Mouse (Mus musculus) CH12.LX (cell line): ENCODE measurements around the gene Cwf19l1. TPM values are rescaled to one million over a fixed set of nuclear protein-coding genes. Genes with fewer than 3 reads are reported as not detected.

Experiments
- DNase-seq: peaks from one replicate; pipeline ENCODE4 v3.0.0-alpha.2; 2013; ENCODE audit errors: extremely low read depth
- H3K27ac ChIP-seq: 2 replicates; pipeline ENCODE4 v1.5.1; 2012; ENCODE audit warnings: low read depth, mild to moderate bottlenecking, control low read depth, moderate library complexity; ENCODE audit not compliant: insufficient read depth
- H3K27me3 ChIP-seq: replicated peaks from 2 replicates; pipeline ENCODE3; 2012; ENCODE audit warnings: inconsistent platforms
- H3K36me3 ChIP-seq, 2 experiments: replicated peaks in 1 of 2; 2 replicates each; pipeline versions ENCODE3 to v1.6.1; 2012; ENCODE audit warnings: inconsistent platforms in 1 of 2, low read length in 1 of 2, mild to moderate bottlenecking in 1 of 2, mixed read lengths in 1 of 2, moderate library complexity in 1 of 2; ENCODE audit not compliant: control insufficient read depth in 1 of 2, insufficient read depth in 1 of 2
- H3K4me1 ChIP-seq, 2 experiments: 2 replicates each; pipeline ENCODE4 v1.6.1; 2012; ENCODE audit warnings: inconsistent platforms in 1 of 2, moderate library complexity in 1 of 2; ENCODE audit not compliant: insufficient read depth in 2 of 2, control insufficient read depth in 1 of 2
- H3K4me2 ChIP-seq: 2 replicates; pipeline ENCODE4 v1.6.1; 2012; ENCODE audit warnings: low read depth, mild to moderate bottlenecking, control low read depth; ENCODE audit not compliant: poor library complexity, insufficient read depth, severe bottlenecking
- H3K4me3 ChIP-seq, 3 experiments: fragments of 150-350 bp in 1 of 3; sonication (generic) in 1 of 3; replicated peaks in 1 of 3; 2 replicates each; pipeline versions ENCODE3 to v1.5.1; 2011 to 2012; ENCODE audit warnings: low read depth in 2 of 3, low read length in 2 of 3, mild to moderate bottlenecking in 2 of 3, moderate library complexity in 2 of 3, control low read depth in 1 of 3, improper control_type of control experiment in 1 of 3, inconsistent platforms in 1 of 3, mixed read lengths in 1 of 3; ENCODE audit not compliant: poor library complexity in 1 of 3
- H3K79me2 ChIP-seq: replicated peaks from 2 replicates; pipeline ENCODE4 v1.6.1; 2012; ENCODE audit warnings: mild to moderate bottlenecking, moderate library complexity; ENCODE audit not compliant: control insufficient read depth, poor library complexity, insufficient read depth, severe bottlenecking; ENCODE audit errors: extremely low read depth
- H3K9ac ChIP-seq: 2 replicates; pipeline ENCODE4 v1.6.1; 2012; ENCODE audit warnings: low read depth, mild to moderate bottlenecking, control low read depth, moderate library complexity; ENCODE audit not compliant: insufficient read depth
- H3K9me3 ChIP-seq: replicated peaks from 2 replicates; pipeline ENCODE3; 2012; ENCODE audit warnings: low read length, inconsistent platforms, mixed read lengths
- ETS1 ChIP-seq: conservative IDR thresholded peaks from 2 replicates; pipeline ENCODE4 v1.6.1; 2012; ENCODE audit warnings: low read depth, mild to moderate bottlenecking, inconsistent platforms, low read length, improper control_type of control experiment, moderate library complexity
- HCFC1 ChIP-seq: IDR thresholded peaks from 2 replicates; pipeline ENCODE4 v1.6.1; 2012; ENCODE audit warnings: low read depth, mild to moderate bottlenecking, inconsistent platforms, low read length, improper control_type of control experiment
- KAT2A ChIP-seq: IDR thresholded peaks from 2 replicates; pipeline ENCODE4 v1.6.1; 2012; ENCODE audit warnings: low read length, improper control_type of control experiment, inconsistent platforms; ENCODE audit not compliant: insufficient replicate concordance
- MAFK ChIP-seq: IDR thresholded peaks from 2 replicates; pipeline ENCODE4 v1.6.1; 2011; ENCODE audit warnings: low read length, improper control_type of control experiment; ENCODE audit not compliant: insufficient replicate concordance
- MAZ ChIP-seq: IDR thresholded peaks from 2 replicates; pipeline ENCODE4 v1.6.1; 2012; ENCODE audit warnings: low read depth, mild to moderate bottlenecking, inconsistent platforms, low read length, improper control_type of control experiment, moderate library complexity
- MEF2A ChIP-seq: IDR thresholded peaks from 2 replicates; pipeline ENCODE4 v1.6.1; 2014; ENCODE audit warnings: low read depth, mild to moderate bottlenecking, inconsistent platforms, low read length, improper control_type of control experiment, borderline replicate concordance
- NELFE ChIP-seq: IDR thresholded peaks from 2 replicates; pipeline ENCODE4 v1.6.1; 2011; ENCODE audit warnings: low read depth, low read length, improper control_type of control experiment
- NRF1 ChIP-seq: IDR thresholded peaks from 2 replicates; pipeline ENCODE4 v1.6.1; 2014; ENCODE audit warnings: low read depth, mild to moderate bottlenecking, inconsistent platforms, low read length, improper control_type of control experiment, moderate library complexity
- PAX5 ChIP-seq: IDR thresholded peaks from 2 replicates; pipeline ENCODE4 v1.6.1; 2012; ENCODE audit warnings: low read length, inconsistent platforms, mixed read lengths
- SIN3A ChIP-seq: IDR thresholded peaks from 2 replicates; pipeline ENCODE4 v1.6.1; 2012; ENCODE audit warnings: low read length, improper control_type of control experiment, inconsistent platforms
- TBP ChIP-seq: conservative IDR thresholded peaks from 2 replicates; pipeline ENCODE4 v1.6.1; 2011; ENCODE audit warnings: low read depth, low read length, improper control_type of control experiment
- TCF12 ChIP-seq: IDR thresholded peaks from 2 replicates; pipeline ENCODE4 v1.6.1; 2014; ENCODE audit warnings: low read depth, mild to moderate bottlenecking, inconsistent platforms, low read length, improper control_type of control experiment
- USF1 ChIP-seq: IDR thresholded peaks from 2 replicates; pipeline ENCODE4 v1.6.1; 2014; ENCODE audit warnings: low read depth, mild to moderate bottlenecking, inconsistent platforms, low read length, improper control_type of control experiment
- ZC3H11A ChIP-seq: IDR thresholded peaks from 2 replicates; pipeline ENCODE4 v1.6.1; 2012; ENCODE audit warnings: low read depth, mild to moderate bottlenecking, inconsistent platforms, low read length, improper control_type of control experiment
- ZKSCAN1 ChIP-seq: IDR thresholded peaks from 2 replicates; pipeline ENCODE4 v1.6.1; 2012; ENCODE audit warnings: low read depth, inconsistent platforms, low read length, improper control_type of control experiment, borderline replicate concordance
- dilution Hi-C: fragments of 300-500 bp; cut with MboI; formaldehyde crosslinking; loops from 2 replicates; pipeline ENCODE4 v1.14.3; 2020; ENCODE audit warnings: low sequenced_read_pairs; ENCODE audit not compliant: extremely low pct_unique_long_range_greater_than_20kb, extremely low pct_ligation_motif_present
- in situ Hi-C: fragments of 300-500 bp; cut with MboI; formaldehyde crosslinking; loops from 3 replicates; pipeline ENCODE4 v1.14.3; 2019; ENCODE audit warnings: low sequenced_read_pairs, low pct_ligation_motif_present, low pct_unique_long_range_greater_than_20kb, mixed read lengths
- polyA plus RNA-seq: library from polyadenylated mRNA; unstranded; fragments of >175 nt; gene quantifications from 2 replicates; pipeline ENCODE4 v1.2.1, GENCODE M21; 2012; ENCODE audit warnings: low read depth; ENCODE audit not compliant: insufficient read length
- total RNA-seq, 2 experiments: library from RNA; depleted of rRNA; stranded (reverse); fragments of 300-350 nt in 1 of 2; fragments of >200 nt in 1 of 2; gene quantifications; 2 replicates each; pipeline ENCODE4 v1.2.3; 2012 to 2014

Gene Cwf19l1
- total and polyA plus RNA-seq, 3 experiments = 11.0 to 45.9 (median 30.4) TPM

DNA sequence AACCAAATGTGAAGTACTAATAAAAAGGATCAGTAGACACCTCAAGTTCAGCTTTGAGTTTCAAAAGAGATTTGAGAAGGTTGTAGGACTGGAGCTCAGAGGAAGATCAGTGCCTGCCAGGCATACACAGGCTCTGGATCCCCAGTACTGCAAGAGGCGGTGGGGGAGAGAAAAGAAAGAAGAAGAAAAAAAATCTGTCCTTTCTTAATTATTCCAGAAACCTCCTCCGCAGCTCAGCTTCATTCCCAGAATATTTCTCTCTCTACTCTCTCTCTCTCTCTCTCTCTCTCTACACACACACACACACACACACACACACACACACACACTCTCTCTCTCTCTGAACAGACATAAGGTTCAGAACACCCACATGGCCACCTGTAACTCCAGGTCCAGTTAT, 55.7 kb downstream of the Cwf19l1 start:
- no peak overlapping the region for H3K9ac ChIP-seq
- DNase-seq = no peak
- H3K27me3 ChIP-seq = no peaks in the 10 kb centered on the region
- no peaks in the 10 kb centered on the region for H3K79me2 ChIP-seq
- peaks cover 52 to 84% of the 10 kb centered on the region in 2 experiments for H3K36me3 ChIP-seq
- no peak overlapping the region for H3K4me2 ChIP-seq
- no peak overlapping the region for H3K27ac ChIP-seq
- no peaks in the 10 kb centered on the region for H3K4me1 ChIP-seq
- H3K4me3 ChIP-seq = no peak overlapping the region
- no peaks in the 10 kb centered on the region for H3K9me3 ChIP-seq
- in situ Hi-C loops (no loop called here), dilution Hi-C loops (no loop called here)
- TF ChIP-seq NELFE (no peak), KAT2A (no peak), NRF1 (no peak), ZKSCAN1 (no peak), PAX5 (no peak), SIN3A (no peak), ETS1 (no peak), ZC3H11A (no peak), MEF2A (no peak), TCF12 (no peak), TBP (no peak), MAZ (no peak), USF1 (no peak), HCFC1 (no peak)

DNA sequence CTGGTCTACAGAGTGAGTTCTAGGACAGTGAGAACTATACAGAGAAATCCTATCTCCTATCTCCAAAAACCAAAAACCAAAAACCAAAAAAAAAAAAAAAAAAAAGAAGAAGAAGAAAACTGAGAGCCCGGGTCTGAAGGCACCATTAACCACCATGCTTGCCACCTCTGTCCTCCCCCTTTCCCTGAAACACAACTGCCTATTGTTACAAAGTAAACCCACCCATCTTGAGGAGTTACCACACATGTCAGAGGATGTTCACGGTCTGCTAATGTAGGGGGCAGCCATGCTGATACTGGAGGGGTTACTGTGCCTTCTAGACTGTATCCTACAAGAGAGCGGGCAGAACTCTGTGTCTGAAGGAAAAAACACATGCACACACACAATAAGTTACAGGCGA, 58.7 kb downstream of the Cwf19l1 start:
- Histone ChIP-seq H3K4me1 (no peaks in the 10 kb centered on the region), H3K9me3 (no peaks in the 10 kb centered on the region), H3K36me3 (peaks cover 44 to 81% of the 10 kb centered on the region in 2 experiments), H3K4me3 (no peak overlapping the region), H3K79me2 (no peaks in the 10 kb centered on the region), H3K9ac (no peak overlapping the region), H3K27ac (no peak overlapping the region), H3K4me2 (no peak overlapping the region), H3K27me3 (no peaks in the 10 kb centered on the region)
- no peak for DNase-seq
- no peak for TF ChIP-seq USF1
- TF ChIP-seq MAFK = no peak
- in situ Hi-C loops (no loop called here), dilution Hi-C loops (no loop called here)
